Mouse (Mus musculus): ENCODE data around the gene Lmbr1l.

DNA sequence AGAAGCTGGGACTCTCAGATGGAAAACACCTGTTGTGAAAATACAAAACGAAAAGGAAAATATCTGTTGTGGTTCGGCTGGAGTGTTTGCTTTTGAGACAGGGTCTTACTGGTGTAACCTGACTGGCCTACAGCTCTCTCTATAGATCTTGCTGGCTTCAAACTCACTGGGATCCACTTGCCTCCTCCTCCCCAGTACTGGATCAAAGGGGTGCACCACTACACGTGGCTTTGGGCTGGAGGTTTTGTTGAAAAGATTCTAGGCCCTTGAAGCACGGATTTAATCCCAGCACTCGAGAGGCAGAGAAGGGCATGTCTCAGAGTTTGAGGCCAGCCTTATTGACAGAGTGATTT, 36.4 kb downstream of the Lmbr1l start:
- TF ChIP-seq CTCF (IDR thresholded peaks at IDR 0.05; ENCODE audit: low read depth, low read length) (no peak), POLR2A (IDR thresholded peaks at IDR 0.05; ENCODE audit: borderline replicate concordance, low read depth, low read length) (0 out of 2 replicates have a peak, but pooled peaks have one; percentile 38)
